Mouse (Mus musculus) heart, embryonic 14.5 days (tissue): ENCODE data around the gene Olfr571. TPM values are rescaled to one million over a fixed set of nuclear protein-coding genes. Genes with fewer than 3 reads are reported as not detected.

Experiments used
- ATAC-seq: fragments of 200-750 bp; cut with Nextera tagmentation; 2 replicates; pipeline ENCODE4 v1.8.0; 2017; ENCODE audit warnings: low read depth, moderate TSS enrichment; ENCODE audit not compliant: insufficient number of reproducible peaks, insufficient read depth, low FRiP score
- H3K27ac ChIP-seq, 2 experiments: fragments of 200-500 bp in 1 of 2; fragments of 300-500 bp in 1 of 2; sonication (generic) in 1 of 2; replicated peaks in 1 of 2; 2 replicates each; pipeline ENCODE4 v1.5.1; 2012 to 2014; ENCODE audit warnings: low read depth in 2 of 2, low read length in 2 of 2, control low read depth in 1 of 2, mild to moderate bottlenecking in 1 of 2, mixed read lengths in 1 of 2; ENCODE audit not compliant: control insufficient read depth in 1 of 2, insufficient read depth in 1 of 2
- H3K27me3 ChIP-seq: fragments of 300-500 bp; sonication (generic); 2 replicates; pipeline ENCODE4 v1.6.1; 2014; ENCODE audit warnings: mild to moderate bottlenecking, low read length, control low read depth; ENCODE audit not compliant: control insufficient read depth, insufficient read depth
- H3K36me3 ChIP-seq: fragments of 300-500 bp; sonication (generic); 2 replicates; pipeline ENCODE4 v1.6.1; 2014; ENCODE audit warnings: mild to moderate bottlenecking, control low read depth, low read length, mixed read lengths; ENCODE audit not compliant: control insufficient read depth, insufficient read depth
- H3K4me1 ChIP-seq, 2 experiments: fragments of 200-500 bp in 1 of 2; fragments of 300-500 bp in 1 of 2; sonication (generic) in 1 of 2; 2 replicates each; pipeline ENCODE4 v1.6.1; 2012 to 2014; ENCODE audit warnings: low read length in 2 of 2, control low read depth in 1 of 2, mixed read lengths in 1 of 2; ENCODE audit not compliant: control insufficient read depth in 2 of 2, insufficient read depth in 2 of 2
- H3K4me2 ChIP-seq: fragments of 300-500 bp; sonication (generic); 2 replicates; pipeline ENCODE4 v1.6.1; 2014; ENCODE audit warnings: mild to moderate bottlenecking, low read length
- H3K4me3 ChIP-seq, 2 experiments: fragments of 200-500 bp in 1 of 2; fragments of 300-500 bp in 1 of 2; sonication (generic) in 1 of 2; 2 replicates each; pipeline ENCODE4 v1.5.1; 2012 to 2014; ENCODE audit warnings: low read length in 2 of 2, mild to moderate bottlenecking in 2 of 2, control low read depth in 1 of 2, low read depth in 1 of 2, moderate library complexity in 1 of 2; ENCODE audit not compliant: control insufficient read depth in 1 of 2, insufficient read depth in 1 of 2
- H3K9ac ChIP-seq: fragments of 300-500 bp; sonication (generic); 2 replicates; pipeline ENCODE4 v1.6.1; 2014; ENCODE audit warnings: mild to moderate bottlenecking, low read length
- H3K9me3 ChIP-seq: fragments of 300-500 bp; sonication (generic); 2 replicates; pipeline ENCODE4 v1.6.1; 2016; ENCODE audit warnings: low read length, control low read depth; ENCODE audit not compliant: control insufficient read depth
- WGBS: fragments of 180-500 bp; shearing (Covaris S2); extraction: QIAGEN DNeasy Blood & Tissue Kit; methylation state at CpG from one replicate; pipeline ENCODE4 v1.1.7; 2014; 5-methylcytosine and 5-hydroxymethylcytosine counted together
- polyA plus RNA-seq: library from polyadenylated mRNA; unstranded; fragments of >200 nt; fragmentation: Nextera tagmentation; extraction: Ambion mirVana; gene quantifications from 2 replicates; pipeline ENCODE4 v1.2.1, GENCODE M21; 2014

Gene Olfr571
- not detected in 2 replicates for polyA plus RNA-seq

DNA sequence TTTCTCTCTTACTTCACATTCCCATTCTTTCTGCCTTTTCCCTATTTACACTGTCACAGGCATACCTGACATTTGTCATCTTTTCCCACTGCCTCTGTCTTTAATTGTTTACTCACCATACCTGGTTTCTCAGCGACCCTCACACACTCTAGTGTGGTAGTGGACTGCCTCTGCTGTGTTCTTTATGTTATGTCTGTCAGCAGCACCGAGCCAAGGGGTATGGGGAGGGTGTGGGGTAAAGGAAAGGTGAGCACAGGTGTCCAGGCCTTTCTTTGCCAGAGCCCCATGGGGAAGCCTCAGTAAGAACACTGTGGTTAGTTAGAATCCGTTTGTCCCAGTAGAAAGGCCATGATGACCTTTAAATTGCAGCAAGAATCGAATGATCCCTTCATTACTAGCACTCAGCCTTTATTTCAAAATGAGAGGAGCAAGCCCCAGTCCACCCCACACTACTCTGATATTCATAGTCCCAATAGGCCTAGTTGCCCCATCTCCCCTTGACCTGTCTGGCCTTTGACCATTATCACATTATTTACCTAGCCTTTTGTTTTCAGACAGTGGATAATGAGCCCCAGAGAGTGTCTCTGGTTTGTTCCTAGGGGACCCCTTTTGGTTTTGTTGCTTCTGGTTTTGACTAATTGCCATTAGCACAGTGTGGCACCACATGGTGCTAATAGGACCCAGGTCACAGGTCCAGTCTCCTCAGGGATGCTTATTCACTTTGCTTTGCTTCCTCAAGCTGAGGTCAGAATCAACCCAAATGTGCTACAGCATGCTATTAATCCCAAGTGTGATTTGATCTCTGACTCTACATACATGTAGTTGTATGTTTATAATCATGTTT lies at the start of gene Olfr571:
TSS of gene Olfr571 (minus strand) at position 505 of the 844 bp plus-strand sequence.
- no peaks in the 10 kb centered on the region for H3K36me3 ChIP-seq
- H3K9ac ChIP-seq = no peak within 1 kb of the TSS
- no peak within 1 kb of the TSS for H3K4me2 ChIP-seq
- 67% methylated on average over 4 of the region's 4 CpGs for WGBS
- peaks cover 2 to 4% of the 10 kb centered on the region in 2 experiments; a peak in 2 of 4 replicates for H3K4me1 ChIP-seq
- no peak for ATAC-seq
- H3K9me3 ChIP-seq = no peaks in the 10 kb centered on the region
- no peaks in the 10 kb centered on the region for H3K27me3 ChIP-seq
- H3K27ac ChIP-seq = no peak within 1 kb of the TSS
- H3K4me3 ChIP-seq = no peak within 1 kb of the TSS

DNA sequence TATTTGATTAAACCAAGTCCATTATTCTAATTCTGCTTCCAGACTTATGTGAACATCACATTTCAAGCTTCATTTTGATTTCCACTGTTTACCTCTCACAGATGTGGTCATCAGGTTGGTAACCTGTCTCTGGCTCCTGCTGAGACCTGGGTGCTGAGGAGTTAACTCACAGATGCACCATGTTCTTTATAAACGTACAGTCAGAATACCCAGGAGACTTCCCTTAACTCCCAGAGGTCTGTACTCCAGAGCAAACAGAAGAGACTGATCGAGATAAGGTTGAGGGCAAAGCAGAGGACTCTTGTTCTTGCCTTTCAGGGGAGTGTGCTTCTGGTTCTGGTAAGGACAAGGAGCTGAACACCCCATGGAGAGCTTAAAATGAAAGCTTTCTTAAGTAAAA lies 45.0 kb upstream of the Olfr571 start, which contains the start of gene Olfr576:
TSS of gene Olfr576 (plus strand) at position 301 of the 400 bp plus-strand sequence.
- no peak for ATAC-seq
- Histone ChIP-seq H3K4me2 (no peak within 1 kb of the TSS), H3K27me3 (no peaks in the 10 kb centered on the region), H3K4me1 (no peaks in the 10 kb centered on the region), H3K27ac (no peak within 1 kb of the TSS), H3K9ac (no peak within 1 kb of the TSS), H3K36me3 (no peaks in the 10 kb centered on the region), H3K9me3 (no peaks in the 10 kb centered on the region), H3K4me3 (no peak within 1 kb of the TSS)
- WGBS = 11% methylated on average over 2 of the region's 2 CpGs

DNA sequence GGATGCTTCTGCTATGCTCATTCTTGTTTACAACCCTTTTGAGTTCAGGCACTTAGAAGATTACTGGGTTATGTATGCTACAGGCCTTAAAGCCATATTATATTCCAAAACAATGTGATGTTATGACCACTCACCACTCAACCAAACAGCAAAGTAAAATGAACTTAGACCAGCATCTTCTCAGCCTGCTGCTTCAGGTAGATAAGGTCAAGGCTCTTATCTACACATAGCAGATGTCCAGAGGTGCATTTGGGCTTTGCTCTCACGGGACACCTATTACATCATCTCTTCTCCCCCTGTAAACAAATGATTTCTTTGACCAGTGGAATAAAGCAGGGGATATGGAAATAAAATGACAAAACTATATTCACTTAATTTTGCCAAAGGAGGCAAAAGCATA lies 41.3 kb upstream of the Olfr571 start, which contains the start of gene Olfr575:
TSS of gene Olfr575 (minus strand) at position 183 of the 400 bp plus-strand sequence.
- Histone ChIP-seq H3K4me1 (no peaks in the 10 kb centered on the region), H3K4me3 (no peak within 1 kb of the TSS), H3K9me3 (no peaks in the 10 kb centered on the region), H3K4me2 (no peak within 1 kb of the TSS), H3K36me3 (no peaks in the 10 kb centered on the region), H3K27ac (no peak within 1 kb of the TSS), H3K9ac (no peak within 1 kb of the TSS), H3K27me3 (no peaks in the 10 kb centered on the region)
- no peak for ATAC-seq
- 40% methylated on average over 1 of the region's 1 CpGs for WGBS

DNA sequence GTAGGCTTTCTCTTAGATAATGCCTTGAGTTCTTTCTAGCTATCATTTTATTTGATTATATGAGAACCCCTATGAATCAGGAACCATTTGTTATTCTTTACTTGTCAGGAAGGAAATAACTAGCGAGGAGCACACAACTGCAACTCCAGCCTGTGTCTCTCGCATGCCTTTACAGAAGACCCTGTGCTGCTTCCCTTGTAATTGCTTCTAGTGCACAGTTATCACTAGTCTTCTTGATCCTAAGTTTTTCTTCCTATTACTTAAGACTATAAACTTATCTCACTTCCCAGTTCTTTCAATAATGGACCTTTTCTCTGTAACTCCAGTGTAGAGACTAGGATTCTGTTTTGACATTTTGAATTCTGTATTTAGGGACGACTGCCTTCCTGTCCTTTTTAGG lies 40.8 kb upstream of the Olfr571 start:
- H3K36me3 ChIP-seq = no peaks in the 10 kb centered on the region
- no peaks in the 10 kb centered on the region for H3K27me3 ChIP-seq
- no peak for ATAC-seq
- H3K9me3 ChIP-seq = no peaks in the 10 kb centered on the region
- 59% methylated on average over 3 of the region's 3 CpGs for WGBS
- H3K4me3 ChIP-seq = no peak overlapping the region
- no peak overlapping the region for H3K4me2 ChIP-seq
- H3K27ac ChIP-seq = no peak overlapping the region
- no peak overlapping the region for H3K9ac ChIP-seq
- H3K4me1 ChIP-seq = no peaks in the 10 kb centered on the region

DNA sequence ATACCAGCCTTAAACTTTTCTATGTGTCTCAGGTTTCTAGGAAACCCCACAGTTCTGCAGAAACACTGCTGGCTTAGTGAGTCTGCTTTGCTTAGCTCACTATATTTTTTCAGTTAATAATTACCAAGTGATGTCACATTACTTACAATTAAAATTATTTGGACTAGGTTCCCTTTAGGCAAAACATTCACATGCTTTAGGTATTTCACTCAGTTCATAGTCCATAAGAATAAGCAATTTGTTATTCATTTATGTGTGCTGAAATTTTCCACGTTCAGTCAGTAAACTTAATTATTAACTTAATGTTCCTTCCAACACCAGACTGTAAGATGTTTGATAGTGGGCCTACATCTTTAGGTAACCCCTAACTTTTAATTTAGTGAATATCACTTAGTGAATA lies 33.4 kb upstream of the Olfr571 start:
- H3K4me1 ChIP-seq = no peaks in the 10 kb centered on the region
- no peak overlapping the region for H3K9ac ChIP-seq
- no peaks in the 10 kb centered on the region for H3K27me3 ChIP-seq
- H3K9me3 ChIP-seq = no peaks in the 10 kb centered on the region
- H3K36me3 ChIP-seq = no peaks in the 10 kb centered on the region
- WGBS = 67% methylated on average over 1 of the region's 1 CpGs
- H3K4me2 ChIP-seq = no peak overlapping the region
- H3K27ac ChIP-seq = no peak overlapping the region
- H3K4me3 ChIP-seq = no peak overlapping the region
- no peak for ATAC-seq

DNA sequence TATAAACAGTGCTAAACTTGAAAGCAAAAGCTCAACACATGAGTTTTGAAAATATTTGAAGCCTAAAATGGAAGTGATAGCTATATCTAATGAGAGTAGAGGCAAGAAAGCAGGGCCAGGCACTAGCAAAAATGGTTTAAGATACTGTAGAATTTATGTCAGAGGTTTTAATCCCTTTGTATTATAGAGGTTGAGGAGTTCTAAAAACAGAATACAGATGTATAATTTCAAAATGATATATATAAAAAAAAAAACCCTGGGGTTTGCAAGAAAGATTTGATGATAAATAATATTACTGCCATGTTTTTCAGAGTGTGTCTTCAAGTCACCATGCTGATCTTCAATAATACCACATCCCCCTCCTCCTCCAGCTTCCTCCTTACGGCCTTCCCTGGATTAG lies 30.8 kb upstream of the Olfr571 start, which contains the start of gene Olfr574:
TSS of gene Olfr574 (plus strand) at position 301 of the 400 bp plus-strand sequence.
- Histone ChIP-seq H3K9ac (no peak within 1 kb of the TSS), H3K4me1 (no peaks in the 10 kb centered on the region), H3K9me3 (no peaks in the 10 kb centered on the region), H3K36me3 (no peaks in the 10 kb centered on the region), H3K27me3 (no peaks in the 10 kb centered on the region), H3K4me2 (no peak within 1 kb of the TSS), H3K4me3 (no peak within 1 kb of the TSS), H3K27ac (no peak within 1 kb of the TSS)
- 84% methylated on average over 1 of the region's 1 CpGs for WGBS
- no peak for ATAC-seq

DNA sequence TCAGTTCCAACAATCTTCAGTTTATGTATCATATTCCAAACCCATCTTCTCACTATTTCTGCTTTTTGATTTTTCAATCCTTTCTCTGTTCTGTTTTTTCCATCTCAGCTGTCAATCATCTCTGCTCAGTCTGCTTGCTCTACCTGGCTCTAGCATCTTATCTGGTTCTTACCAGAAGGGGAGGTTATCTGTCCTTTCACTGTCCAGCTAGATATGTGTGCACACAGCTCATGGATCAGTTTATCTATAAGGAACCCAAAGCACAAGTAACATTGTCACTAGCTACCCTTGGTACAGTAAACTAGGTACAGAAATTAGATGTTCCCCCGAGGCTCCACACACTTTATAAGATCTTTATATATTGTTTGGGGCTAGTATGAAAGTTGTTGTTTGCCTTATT lies 26.1 kb upstream of the Olfr571 start:
- Histone ChIP-seq H3K4me3 (no peak overlapping the region), H3K9ac (no peak overlapping the region), H3K27me3 (no peaks in the 10 kb centered on the region), H3K36me3 (no peaks in the 10 kb centered on the region), H3K4me1 (no peaks in the 10 kb centered on the region), H3K9me3 (no peaks in the 10 kb centered on the region), H3K4me2 (no peak overlapping the region), H3K27ac (no peak overlapping the region)
- WGBS = 78% methylated on average over 1 of the region's 1 CpGs
- no peak for ATAC-seq
